Mouse (Mus musculus) bone marrow, adult 2 months (tissue): Measurements from ENCODE around the gene Tjp1.

ENCODE experiments used
- CTCF ChIP-seq: fragments of 200-500 bp; IDR thresholded peaks from 2 replicates; pipeline ENCODE4 v1.5.1; 2011; ENCODE audit warnings: low read length, control low read depth; ENCODE audit not compliant: control insufficient read depth, insufficient read depth
- POLR2A ChIP-seq: fragments of 200-500 bp; IDR thresholded peaks from 2 replicates; pipeline ENCODE4 v1.6.1; 2011; ENCODE audit warnings: low read depth, mild to moderate bottlenecking, control low read depth, low read length, borderline replicate concordance; ENCODE audit not compliant: control insufficient read depth

DNA sequence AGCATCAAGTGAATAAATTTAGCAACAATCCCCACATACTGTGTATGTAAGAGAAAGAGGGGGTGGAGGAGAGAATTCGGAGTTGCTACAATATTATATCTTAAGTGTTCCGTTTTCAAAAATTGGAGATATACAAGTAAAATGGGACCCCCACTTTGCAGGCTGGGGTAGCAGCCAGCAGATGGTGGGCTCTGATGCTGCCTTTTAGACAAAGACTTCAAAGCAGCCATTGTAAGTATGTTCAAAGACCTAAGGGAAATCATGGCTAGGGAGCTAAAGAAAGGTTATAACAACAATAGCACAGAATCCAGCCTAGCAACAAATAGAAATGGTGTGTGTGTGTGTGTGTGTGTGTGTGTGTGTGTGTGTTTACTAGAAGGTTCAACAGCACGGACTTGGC is 245.6 kb downstream of the Tjp1 start:
- TF ChIP-seq CTCF (no peak), POLR2A (no peak)
